Mouse (Mus musculus) heart, adult 8-10 months (tissue): ENCODE measurements around the gene Igdcc3. TPM values are rescaled to one million over a fixed set of nuclear protein-coding genes. Genes with fewer than 3 reads are reported as not detected.

Experiments used
- DNase-seq: peaks from one replicate; pipeline ENCODE4 v3.0.0; 2022; ENCODE audit warnings: low spot score
- total RNA-seq, 4 experiments: library from RNA; stranded (reverse); gene quantifications; 2 replicates each; pipeline ENCODE4 v1.2.4; 2022

The Igdcc3 gene
- total RNA-seq, 4 experiments from 2014 or later, result 0.09 to 0.19 TPM; not detected in 2

DNA sequence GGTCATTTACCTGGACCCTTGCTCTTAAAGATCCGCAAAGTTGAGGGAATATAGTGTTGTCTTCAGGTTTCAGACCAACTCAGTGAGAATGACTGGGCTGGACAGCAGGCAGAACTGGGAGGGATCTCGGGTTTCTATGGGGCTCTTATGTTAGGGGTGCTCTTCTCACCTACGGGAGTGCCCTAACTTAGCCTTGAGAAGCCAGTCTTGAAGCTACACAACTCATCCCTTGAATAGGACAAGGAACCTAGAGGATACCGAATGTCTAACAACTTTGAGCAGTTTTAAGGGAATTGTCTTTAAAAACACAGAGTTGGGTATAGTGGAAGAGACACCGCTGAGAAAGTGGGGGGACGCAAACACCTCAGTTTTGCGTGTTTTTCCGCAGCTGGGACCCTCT is 498 bp upstream of the Igdcc3 start:
- DNase-seq, result no peak

DNA sequence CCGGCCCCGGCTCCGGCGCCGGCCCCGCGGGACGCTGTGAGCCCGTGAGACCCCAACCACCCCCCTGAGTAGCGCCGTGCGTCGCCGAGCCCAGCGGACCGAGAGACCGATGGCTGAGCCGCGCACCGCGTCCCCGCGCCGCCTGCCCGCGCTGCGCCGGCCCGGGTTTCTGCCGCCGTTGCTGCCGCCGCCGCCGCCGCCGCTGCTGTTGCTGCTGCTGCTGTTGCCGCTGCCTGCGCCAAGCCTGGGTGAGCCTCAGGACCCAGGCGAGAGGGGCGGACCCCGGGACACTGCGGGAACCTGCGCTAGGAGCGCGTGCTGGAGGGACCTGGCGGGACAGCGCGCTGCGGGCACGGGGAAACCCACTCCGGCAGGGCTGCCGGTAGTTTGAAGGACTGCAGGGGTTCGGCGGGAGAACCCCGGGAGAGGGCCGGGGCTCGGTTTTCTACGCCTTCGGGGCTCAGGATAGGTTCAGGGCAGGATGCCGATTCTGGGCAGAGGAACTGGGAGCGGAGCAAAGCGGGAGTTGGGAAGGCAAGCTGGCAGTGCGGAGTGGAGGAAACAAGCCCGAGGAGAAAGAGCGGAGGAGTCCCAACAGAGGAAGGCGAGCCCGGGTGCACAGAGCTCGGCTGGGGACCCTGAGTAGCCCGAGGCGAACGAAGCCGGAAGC is 452 bp downstream of the Igdcc3 start:
- DNase-seq, result no peak

DNA sequence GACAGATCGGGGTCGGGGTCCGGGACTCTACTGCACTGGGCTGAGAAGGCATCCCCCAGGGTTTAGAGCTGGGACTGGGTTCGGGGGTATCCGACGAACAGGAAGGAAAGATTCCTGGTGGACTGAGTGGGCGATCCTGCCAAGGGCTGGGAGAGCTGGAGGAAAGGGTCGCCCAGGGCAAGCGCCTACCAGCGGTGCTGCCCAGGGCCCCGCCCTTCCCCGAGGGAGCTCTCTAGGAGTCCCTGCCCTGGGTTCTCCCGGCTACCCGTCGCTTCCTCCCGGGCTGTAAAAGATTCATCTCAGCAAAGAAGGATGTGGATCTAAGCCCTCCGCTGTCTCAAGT is 958 bp downstream of the Igdcc3 start:
- no peak for DNase-seq

DNA sequence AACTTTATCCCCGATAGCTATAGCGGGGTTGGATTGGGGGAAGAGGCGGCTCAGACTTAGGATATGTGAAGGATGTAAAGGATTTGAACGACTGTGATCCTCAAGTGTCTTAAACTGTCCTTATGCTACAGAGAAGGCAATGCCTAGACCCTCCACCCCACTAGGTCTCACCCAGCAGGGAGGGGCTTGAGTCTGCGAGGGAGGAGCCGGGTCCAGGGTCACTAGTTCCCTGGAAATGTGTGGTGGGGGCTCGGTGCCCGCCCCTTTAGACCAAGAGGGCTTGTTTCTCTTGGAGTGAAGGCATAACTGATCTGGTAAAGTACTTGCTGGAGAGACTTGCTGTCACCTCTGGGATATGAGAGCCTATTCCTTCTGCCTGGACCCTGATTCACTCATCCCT is 1.4 kb downstream of the Igdcc3 start:
- DNase-seq, result no peak

DNA sequence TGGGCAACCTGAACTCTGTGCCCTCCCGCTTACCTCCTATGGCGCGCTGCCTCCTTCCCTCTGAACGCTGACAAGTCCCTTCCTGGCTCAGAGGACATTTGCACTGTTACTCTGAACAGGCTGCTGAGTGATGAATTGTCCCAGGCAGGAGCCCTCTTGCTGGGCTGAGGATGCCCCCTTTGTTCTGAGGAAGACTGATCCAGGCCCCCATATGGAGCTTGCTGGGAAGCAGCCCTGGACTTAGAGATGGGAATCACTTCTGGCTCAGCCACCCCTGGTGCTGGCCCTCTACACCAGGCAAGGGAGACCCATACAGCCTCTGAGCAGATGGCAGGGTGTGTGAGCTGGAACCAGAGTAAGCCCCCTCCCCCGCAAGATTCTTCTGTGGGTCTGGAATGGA is 5.0 kb downstream of the Igdcc3 start:
- DNase-seq, result no peak

DNA sequence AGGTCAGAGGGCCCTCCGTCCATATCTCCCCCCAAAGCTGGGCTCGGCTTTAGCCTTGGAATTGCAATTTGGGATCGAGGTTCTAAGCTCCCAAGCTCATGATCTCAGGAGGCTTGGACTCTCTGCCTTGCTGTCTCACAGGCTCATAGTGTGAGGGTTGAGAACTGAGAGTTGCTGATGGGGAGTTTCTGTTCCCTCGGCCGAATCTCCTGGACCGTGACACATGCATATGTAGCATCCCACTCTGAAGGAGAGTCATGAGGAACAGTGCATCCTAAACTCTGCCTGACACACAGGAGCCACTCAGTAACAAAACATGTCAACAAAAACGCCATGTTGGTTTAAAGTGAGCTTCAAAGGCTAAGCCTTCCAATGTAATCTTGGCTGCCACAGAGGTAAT is 7.5 kb downstream of the Igdcc3 start:
- no peak for DNase-seq

DNA sequence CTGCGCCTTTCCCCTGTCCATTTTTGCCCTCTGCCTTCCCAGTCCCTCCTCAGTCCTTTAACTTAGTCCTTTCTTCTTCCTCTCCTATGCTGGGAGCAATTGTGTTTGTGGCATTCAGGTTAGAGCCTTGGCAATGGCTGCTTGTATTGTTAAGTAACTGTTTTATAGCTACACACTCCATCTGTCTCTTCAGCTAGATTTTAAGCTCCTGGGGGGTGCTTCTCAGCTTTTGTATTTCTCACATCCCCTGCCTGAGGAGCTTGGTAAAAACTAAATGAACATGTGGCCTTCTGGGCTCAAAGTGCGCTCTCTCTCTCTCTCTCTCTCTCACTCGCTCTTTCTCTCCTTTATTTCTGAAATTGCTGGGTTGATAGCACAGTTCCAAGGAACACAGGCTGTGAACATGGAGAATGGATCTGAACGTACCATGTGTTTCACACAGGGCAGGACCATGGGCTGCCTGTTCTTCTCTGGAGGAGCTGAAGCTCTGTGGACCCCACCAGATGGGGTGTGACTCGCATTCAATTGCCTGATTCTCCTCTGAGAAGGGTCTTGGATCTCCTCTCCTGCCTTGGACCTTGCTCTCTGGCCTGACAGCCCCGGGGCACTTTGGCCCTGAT is 11.8 kb downstream of the Igdcc3 start:
- no peak for DNase-seq

DNA sequence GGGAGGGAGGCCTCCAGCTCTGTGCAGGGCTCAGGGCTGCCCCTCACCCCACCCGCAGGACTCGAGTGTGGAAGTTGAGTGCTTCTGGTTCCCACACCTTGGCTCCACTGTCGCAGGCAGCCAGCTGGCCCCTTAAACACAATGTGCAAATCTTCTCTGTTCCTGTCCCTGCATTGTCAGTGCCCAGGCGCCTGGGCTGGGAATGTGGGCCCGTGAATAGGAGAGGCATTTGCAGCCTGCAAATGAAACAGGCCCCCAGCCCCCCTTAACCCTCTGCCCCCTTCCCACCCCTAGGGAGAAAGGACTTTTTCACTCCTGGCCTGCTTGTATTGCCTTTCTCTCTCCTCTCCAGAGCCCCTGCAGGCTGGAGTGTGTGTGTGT is 12.3 kb downstream of the Igdcc3 start:
- DNase-seq, result no peak

DNA sequence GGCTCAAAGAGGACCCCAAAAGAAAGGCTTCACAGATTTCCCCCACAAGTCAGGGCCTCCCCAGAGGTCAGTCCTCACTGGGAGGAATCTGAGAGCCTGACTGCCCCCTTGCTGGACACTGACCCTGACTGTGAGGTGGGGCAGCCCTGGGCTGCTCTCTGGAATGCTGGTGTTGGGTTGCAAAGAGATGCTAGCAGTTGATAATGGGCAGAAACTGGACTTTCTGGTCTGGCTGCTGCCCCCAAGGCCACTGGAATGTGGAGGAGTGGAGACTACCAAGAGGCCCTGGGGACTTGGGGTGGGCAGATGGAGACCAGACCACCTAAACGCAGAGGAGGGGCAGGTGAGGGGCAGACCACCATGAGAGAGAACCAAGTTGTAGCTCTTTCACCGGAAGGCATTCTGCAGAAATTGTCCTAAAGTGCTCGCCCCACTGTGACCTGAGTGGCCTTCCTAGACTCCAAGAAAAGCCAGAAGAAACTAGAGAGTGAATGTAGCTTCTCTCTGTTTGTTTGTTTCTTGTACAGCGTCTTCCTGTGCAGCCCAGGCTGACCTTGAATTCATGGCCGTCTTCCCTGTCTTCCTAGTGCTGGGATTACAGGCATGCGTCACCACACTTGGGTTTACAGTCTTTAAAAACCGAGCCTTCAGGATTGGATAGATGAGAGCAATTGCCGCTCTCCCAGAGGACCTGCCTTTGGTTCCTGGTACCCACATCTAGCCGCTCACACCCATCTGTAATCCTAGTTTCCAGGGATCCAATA is 13.9 kb downstream of the Igdcc3 start:
- DNase-seq, result no peak

DNA sequence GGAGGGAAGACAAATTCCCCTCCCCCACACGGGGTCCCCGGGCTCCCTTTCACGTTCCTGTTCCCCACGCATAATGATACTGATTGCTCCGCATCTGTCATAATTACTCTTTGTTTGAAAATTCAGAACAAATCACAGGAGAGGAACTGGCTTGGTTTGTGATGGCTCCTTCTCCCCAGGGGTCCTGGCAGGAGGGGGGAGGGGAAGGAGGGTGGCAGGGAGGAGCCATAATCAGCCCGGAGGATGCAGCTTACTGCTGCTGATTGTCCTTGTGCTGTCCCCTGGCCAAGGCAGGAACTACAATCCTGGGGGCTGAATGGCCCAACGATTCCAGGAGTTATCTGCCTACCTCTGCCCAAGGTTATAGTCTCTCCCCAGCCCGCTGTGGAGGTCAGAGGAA is 15.6 kb downstream of the Igdcc3 start:
- DNase-seq, result no peak

DNA sequence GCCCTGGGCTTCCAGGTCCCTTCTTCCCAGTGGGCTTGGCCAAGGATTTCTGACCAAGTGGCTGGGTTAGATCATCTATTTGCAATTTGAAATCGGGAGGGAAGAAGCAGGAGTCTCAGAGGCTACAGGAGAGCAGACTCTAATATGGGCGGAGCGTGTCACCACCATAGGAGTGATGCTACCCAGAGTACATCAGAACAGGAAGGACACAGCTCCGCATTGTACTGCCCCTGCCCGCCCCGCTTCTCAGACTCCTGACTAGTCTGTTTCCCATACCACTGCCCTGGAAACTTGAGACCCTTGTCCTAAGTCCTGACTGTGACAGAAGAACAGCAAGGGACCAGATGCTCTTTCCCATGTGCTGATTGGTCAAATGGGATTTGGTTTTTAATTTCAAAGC is 16.6 kb downstream of the Igdcc3 start:
- DNase-seq, result no peak

DNA sequence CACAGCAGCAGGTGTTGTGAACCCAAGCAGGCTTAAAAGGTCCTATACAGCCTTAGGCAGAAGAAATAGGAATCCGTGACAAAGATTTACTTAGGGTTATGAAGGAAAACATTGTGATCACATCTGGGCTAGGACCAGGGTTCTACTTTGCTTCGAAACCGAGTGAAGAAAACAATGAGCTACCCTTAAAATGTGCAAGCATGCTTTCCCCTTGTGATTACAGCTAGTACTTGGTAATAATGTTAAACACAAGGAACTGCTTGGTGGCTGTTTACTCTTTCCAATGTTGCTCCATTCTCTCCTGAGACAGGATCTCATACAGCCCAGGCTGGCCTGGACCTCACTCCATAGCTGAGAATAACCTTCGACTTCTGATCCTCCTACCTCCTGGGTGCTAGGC is 20.2 kb downstream of the Igdcc3 start:
- DNase-seq, result no peak

DNA sequence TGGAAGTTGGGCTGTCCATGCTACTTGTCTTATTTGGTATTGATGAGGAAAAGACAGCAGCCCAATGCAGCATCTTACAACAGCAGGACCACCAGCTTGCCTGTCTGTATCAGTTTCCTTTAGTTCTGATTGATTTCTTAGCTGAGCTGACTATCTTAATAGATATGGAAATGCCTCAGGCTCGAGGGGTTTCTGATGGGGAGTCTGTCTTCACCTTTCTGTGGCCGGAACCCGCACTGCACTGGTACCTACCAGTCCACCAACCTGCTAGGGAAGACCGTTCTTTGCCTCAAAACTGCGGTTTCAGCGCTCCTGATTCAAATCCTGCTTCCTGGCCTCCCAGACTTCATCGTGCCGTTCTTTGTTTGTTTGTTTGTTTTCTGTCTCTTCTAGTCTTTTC is 20.9 kb downstream of the Igdcc3 start:
- DNase-seq, result no peak

DNA sequence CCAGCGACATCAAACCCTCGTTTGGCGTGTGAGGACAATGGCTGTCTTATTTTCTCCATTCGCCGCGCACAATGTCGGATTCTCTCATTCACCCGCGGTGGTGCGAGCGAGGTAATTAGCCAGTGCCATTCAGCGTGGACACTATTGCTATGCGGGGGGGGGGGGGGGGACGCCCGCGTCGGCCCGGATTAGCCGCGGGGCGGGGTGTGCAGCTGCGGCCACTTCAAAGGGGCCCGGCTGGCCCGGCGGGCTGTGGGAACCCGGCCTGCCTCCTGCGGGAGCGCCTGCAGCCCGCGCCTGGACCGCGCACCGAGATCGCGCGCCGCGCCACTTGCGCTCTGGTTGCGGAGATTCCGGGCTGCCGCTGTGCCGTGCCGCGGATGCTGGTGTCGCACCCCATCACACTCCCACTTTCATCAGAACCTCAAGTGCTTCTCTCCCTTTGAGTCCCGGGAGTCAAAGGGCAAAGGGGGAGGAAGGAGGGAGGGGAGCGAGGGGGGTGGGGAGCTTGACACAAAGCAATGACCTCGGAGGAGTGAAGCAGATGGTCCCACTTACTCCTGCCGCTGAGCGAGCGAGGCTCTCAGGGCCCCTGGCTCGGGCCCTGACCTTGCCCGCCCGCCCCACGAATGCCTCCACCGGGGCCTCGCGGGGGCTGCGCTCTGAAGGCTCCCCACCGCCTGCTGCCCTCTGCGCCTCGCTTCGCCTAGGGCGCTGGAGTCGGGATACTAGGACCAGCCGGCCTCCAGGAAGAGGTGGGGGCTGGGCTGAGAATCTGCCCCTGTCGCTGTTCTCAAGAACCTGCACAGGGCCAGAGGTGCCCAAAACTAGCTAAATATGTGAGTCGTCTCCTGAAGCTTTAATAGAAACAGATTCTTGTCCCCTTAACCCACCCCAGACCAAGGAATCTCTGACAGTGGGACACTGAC is 22.0 kb downstream of the Igdcc3 start:
- DNase-seq, result no peak

DNA sequence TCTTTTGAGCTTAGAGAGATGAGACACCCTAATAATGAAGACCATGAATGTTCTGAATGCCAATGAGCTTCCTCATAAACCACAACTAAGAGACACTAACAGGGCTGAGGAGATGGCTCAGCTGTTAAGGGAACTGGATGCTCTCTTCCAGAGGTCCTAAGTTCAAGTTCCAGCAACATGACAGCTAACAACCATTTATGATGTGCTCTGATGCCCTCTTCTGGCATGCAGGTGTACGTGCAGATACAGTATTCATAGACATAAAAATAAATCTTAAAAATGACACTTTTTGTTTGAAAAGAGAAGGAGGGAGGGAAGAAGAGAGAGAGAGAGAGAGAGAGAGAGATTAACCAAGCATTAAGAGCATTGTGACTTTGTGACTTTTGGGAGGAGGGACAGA is 23.9 kb downstream of the Igdcc3 start:
- DNase-seq, result no peak

DNA sequence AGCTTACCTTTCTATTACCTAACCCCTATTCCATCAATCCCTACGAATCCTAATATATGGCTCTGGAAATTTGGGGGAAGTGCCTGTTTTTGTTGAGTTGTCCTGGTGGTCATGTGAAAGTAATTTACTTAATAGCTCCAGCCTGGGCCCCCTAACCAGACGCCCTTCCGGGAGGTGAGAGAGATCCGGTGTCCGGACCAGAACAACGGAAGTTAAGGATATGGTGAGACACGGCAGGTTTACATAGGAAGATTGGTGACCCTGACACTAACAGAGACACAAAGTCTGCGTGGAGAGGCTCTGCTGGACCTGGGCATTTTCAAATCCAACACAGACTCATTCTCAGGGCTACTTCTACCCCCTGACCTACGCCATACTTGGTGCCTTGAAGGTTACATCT is 25.4 kb downstream of the Igdcc3 start:
- DNase-seq, result no peak

DNA sequence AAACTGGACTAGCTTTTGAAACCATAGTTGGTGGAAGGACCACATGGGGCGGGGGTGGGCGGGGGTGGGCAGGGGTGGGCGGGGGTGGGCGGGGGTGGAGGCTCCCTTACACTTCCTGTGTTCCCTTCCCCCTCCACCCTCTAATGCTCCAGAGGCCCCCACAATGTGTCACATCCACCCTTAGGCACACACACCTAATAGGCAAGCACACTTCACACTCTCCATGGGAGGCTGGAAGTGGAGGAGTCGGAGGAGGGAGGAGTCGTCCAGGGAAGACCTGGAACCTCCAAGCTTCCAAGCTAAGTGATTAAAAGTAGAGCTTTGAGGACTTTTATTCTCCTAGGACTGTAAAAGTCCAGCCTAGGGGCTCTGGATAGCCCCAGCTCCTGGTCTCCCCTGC is 27.5 kb downstream of the Igdcc3 start:
- no peak for DNase-seq

DNA sequence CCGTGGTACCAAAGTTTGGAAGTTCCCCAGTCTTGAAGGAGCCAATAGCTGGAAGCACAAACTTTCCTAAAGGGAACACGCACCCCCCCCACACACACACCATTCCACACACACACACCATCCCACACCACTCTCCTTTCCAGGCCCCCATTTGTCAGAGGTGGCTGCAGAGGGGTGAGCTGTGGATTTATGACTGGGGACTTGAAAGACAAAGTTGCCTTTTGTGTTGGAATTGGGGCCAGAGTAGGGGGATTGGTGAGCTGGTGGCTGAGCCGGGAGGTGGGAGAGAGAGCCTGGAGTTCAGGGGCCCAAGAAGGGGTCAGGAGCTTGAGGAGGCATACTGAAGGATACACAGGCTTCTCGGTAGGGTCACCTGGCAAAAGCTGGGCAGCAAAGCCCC is 28.0 kb downstream of the Igdcc3 start:
- DNase-seq, result no peak

DNA sequence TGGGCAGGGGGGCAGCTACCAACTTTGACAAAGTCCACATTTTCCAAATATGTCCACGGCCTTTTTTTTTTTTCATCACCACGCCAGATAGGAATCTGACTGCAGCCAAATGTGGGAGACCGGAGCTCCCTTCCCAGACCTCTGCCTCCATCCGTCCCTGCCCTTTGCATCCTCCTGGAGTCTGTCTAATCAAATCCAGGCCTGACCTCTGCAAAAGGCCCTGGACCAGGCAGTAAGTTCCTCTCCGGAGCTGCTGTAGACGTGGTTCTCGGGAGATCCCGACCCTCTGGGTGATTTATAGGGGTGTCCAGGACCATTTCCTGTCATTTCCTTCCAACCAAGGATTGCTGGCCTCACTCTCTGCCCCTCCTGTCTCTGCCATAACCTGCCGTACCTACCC is 31.7 kb downstream of the Igdcc3 start:
- no peak for DNase-seq

DNA sequence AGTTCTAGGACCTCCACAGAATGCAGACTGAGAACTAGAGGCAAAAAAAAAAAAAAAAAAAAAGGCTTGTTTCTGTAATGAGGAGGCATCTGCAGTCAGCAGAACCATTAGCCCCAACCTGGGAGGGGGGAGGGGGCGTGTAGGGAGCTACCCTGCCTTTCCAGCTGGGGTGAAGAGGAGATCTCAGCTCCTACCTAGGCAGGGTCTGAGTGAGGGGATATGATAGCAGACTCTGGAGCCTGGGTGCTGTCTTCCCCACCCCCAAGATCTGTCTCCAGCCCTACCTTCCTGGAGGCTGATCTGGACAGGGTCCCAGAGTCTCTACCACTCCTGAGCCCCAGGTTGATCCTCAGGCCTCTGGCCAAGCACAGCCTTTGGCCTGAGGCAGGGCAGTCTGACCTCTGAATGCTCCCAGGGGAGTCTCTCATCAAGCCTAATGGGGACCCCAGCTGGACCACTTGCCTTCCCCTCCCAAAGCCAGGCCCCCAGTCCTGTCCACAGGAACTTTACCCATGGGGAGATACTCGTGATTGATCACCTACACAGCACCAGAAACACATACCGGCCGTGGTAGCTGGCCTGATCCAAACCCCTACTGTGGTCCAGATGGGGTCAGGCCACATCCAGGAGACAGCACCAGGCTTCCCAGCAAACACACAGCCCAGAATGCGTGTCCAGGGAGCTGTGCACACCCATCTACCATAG is 34.4 kb downstream of the Igdcc3 start:
- DNase-seq, result no peak
